Mouse (Mus musculus): ENCODE results near the gene Skor1. TPM values are rescaled to one million over a fixed set of nuclear protein-coding genes. Genes with fewer than 3 reads are reported as not detected.
A peak's percentile ranks its signal among the peaks of the same experiment; 100 is the strongest.

The Skor1 gene
- polyA plus RNA-seq, 1 experiment from 2014 or later, result 0.06 TPM

- Histone ChIP-seq H3K9ac (no peak overlapping the region), H3K36me3 (no peaks in the 10 kb centered on the region), H3K4me3 (no peak overlapping the region), H3K27me3 (no peaks in the 10 kb centered on the region), H3K4me2 (replicated peaks) (no peak overlapping the region), H3K9me3 (no peaks in the 10 kb centered on the region), H3K4me1 (peaks cover 18% of the 10 kb centered on the region), H3K27ac (no peak overlapping the region)
- 69% methylated on average over 4 of the region's 4 CpGs for WGBS
- ATAC-seq (ENCODE audit: low FRiP score, low read depth), result no peak
These were observed 49.9 kb downstream of the Skor1 start for GRCm38 (mm10) chr9:63098887-63099286.

- Histone ChIP-seq H3K27me3 (no peaks in the 10 kb centered on the region), H3K9ac (no peak overlapping the region), H3K9me3 (no peaks in the 10 kb centered on the region), H3K27ac (no peak overlapping the region), H3K4me1 (peaks cover 26% of the 10 kb centered on the region), H3K4me2 (replicated peaks) (no peak overlapping the region), H3K4me3 (no peak overlapping the region), H3K36me3 (no peaks in the 10 kb centered on the region)
- WGBS, result 86% methylated on average over 1 of the region's 1 CpGs
- ATAC-seq (ENCODE audit: low FRiP score, low read depth), result no peak
These were observed 51.6 kb downstream of the Skor1 start for GRCm38 (mm10) chr9:63097204-63097603.

- Histone ChIP-seq H3K27me3 (no peaks in the 10 kb centered on the region), H3K9me3 (no peaks in the 10 kb centered on the region), H3K36me3 (no peaks in the 10 kb centered on the region), H3K27ac (no peak overlapping the region), H3K4me3 (no peak overlapping the region), H3K4me2 (replicated peaks) (no peak overlapping the region), H3K4me1 (peaks cover 42% of the 10 kb centered on the region), H3K9ac (no peak overlapping the region)
- ATAC-seq (ENCODE audit: low FRiP score, low read depth), result no peak
- WGBS, result 88% methylated on average over 1 of the region's 1 CpGs
These were observed 54.7 kb downstream of the Skor1 start for GRCm38 (mm10) chr9:63094030-63094429.

- peak overlapping the region; percentile 35 for H3K4me3 ChIP-seq
- H3K4me1 ChIP-seq, result peaks cover 37% of the 10 kb centered on the region
- H3K27me3 ChIP-seq, result no peaks in the 10 kb centered on the region
- H3K4me2 ChIP-seq (replicated peaks), result peak overlapping the region; percentile 62
- H3K36me3 ChIP-seq, result no peaks in the 10 kb centered on the region
- H3K9me3 ChIP-seq, result no peaks in the 10 kb centered on the region
- no peak for ATAC-seq (ENCODE audit: low FRiP score, low read depth)
- H3K9ac ChIP-seq, result peak overlapping the region; percentile 53
- peak overlapping the region; percentile 84 for H3K27ac ChIP-seq
- WGBS, result 10% methylated on average over 6 of the region's 6 CpGs
These were observed 56.2 kb downstream of the Skor1 start for GRCm38 (mm10) chr9:63092567-63092966.

- peak overlapping the region; percentile 35 for H3K4me3 ChIP-seq
- peak overlapping the region; percentile 84 for H3K27ac ChIP-seq
- H3K4me1 ChIP-seq, result peaks cover 37% of the 10 kb centered on the region
- peak overlapping the region; percentile 53 for H3K9ac ChIP-seq
- under 1% methylated on average over 13 of the region's 13 CpGs for WGBS
- H3K27me3 ChIP-seq, result no peaks in the 10 kb centered on the region
- H3K36me3 ChIP-seq, result no peaks in the 10 kb centered on the region
- ATAC-seq (ENCODE audit: low FRiP score, low read depth), result peak; percentile 88
- peak overlapping the region; percentile 62 for H3K4me2 ChIP-seq (replicated peaks)
- no peaks in the 10 kb centered on the region for H3K9me3 ChIP-seq
These were observed 56.7 kb downstream of the Skor1 start for GRCm38 (mm10) chr9:63091971-63092528.

- peak overlapping the region; percentile 84 for H3K27ac ChIP-seq
- H3K4me2 ChIP-seq (replicated peaks), result peak overlapping the region; percentile 62
- 17% methylated on average over 23 of the region's 23 CpGs for WGBS
- no peaks in the 10 kb centered on the region for H3K36me3 ChIP-seq
- H3K4me1 ChIP-seq, result peaks cover 37% of the 10 kb centered on the region
- no peak overlapping the region for H3K9ac ChIP-seq
- no peaks in the 10 kb centered on the region for H3K9me3 ChIP-seq
- H3K27me3 ChIP-seq, result no peaks in the 10 kb centered on the region
- peak overlapping the region; percentile 35 for H3K4me3 ChIP-seq
- ATAC-seq (ENCODE audit: low FRiP score, low read depth), result no peak
These were observed 57.5 kb downstream of the Skor1 start for GRCm38 (mm10) chr9:63091101-63091921.

GRCm38 (mm10) chr9:63089141-63089540 lies 59.6 kb downstream of the Skor1 start:
- H3K4me1 ChIP-seq, result peaks cover 27% of the 10 kb centered on the region
- H3K27ac ChIP-seq, result no peak overlapping the region
- no peaks in the 10 kb centered on the region for H3K36me3 ChIP-seq
- H3K4me3 ChIP-seq, result no peak overlapping the region
- no peaks in the 10 kb centered on the region for H3K27me3 ChIP-seq
- H3K4me2 ChIP-seq (replicated peaks), result no peak overlapping the region
- no peaks in the 10 kb centered on the region for H3K9me3 ChIP-seq
- WGBS, result 83% methylated on average over 4 of the region's 4 CpGs
- H3K9ac ChIP-seq, result no peak overlapping the region
- ATAC-seq (ENCODE audit: low FRiP score, low read depth), result no peak

Other genes with a start within 250 kb of the Skor1 start
- gene Pias1, start 161.0 kb downstream of the Skor1 start, polyA plus RNA-seq (2015; fragmentation: Nextera tagmentation; extraction: Ambion mirVana), result 56.1 and 57.8 TPM in 2 replicates
- 37.2 and 40.2 TPM in 2 replicates for gene Map2k5, start 228.9 kb upstream of the Skor1 start, polyA plus RNA-seq (2015; fragmentation: Nextera tagmentation; extraction: Ambion mirVana)

Data from limb, embryonic 13.5 days (tissue).